Mouse (Mus musculus) forebrain, embryonic 11.5 days (tissue): ENCODE data around the gene Pou3f1. TPM values are rescaled to one million over a fixed set of nuclear protein-coding genes. Genes with fewer than 3 reads are reported as not detected.
"Not testable (repeated sequence)": the region's sequence is repeated elsewhere in the genome, so short reads cannot be mapped to it uniquely, and the experiment has no call there.

Source experiments
- ATAC-seq: fragments of 200-750 bp; cut with Nextera tagmentation; replicated peaks from 2 replicates; pipeline ENCODE4 v1.8.0; 2017; ENCODE audit warnings: moderate TSS enrichment; ENCODE audit not compliant: low FRiP score
- DNase-seq: peaks from one replicate; pipeline ENCODE4 v3.0.0-alpha.2; 2017; ENCODE audit warnings: low spot score
- H3K27ac ChIP-seq: fragments of 300-500 bp; sonication (generic); 2 replicates; pipeline ENCODE4 v1.5.1; 2014; ENCODE audit warnings: low read depth, low read length
- H3K27me3 ChIP-seq: fragments of 300-500 bp; sonication (generic); 2 replicates; pipeline ENCODE4 v1.6.1; 2014; ENCODE audit warnings: mild to moderate bottlenecking, low read length, mixed read lengths; ENCODE audit not compliant: control insufficient read depth, insufficient read depth
- H3K36me3 ChIP-seq: fragments of 300-500 bp; sonication (generic); 2 replicates; pipeline ENCODE4 v1.6.1; 2014; ENCODE audit warnings: mild to moderate bottlenecking, low read length, moderate library complexity, mixed read lengths; ENCODE audit not compliant: control insufficient read depth, insufficient read depth
- H3K4me1 ChIP-seq: fragments of 300-500 bp; sonication (generic); replicated peaks from 2 replicates; pipeline ENCODE4 v1.6.1; 2014; ENCODE audit warnings: low read length, mixed read lengths; ENCODE audit not compliant: control insufficient read depth, insufficient read depth
- H3K4me2 ChIP-seq: fragments of 300-500 bp; sonication (generic); 2 replicates; pipeline ENCODE4 v1.6.1; 2014; ENCODE audit warnings: low read depth, mild to moderate bottlenecking, low read length, moderate library complexity, mixed read lengths; ENCODE audit not compliant: severe bottlenecking
- H3K4me3 ChIP-seq: fragments of 300-500 bp; sonication (generic); 2 replicates; pipeline ENCODE4 v1.5.1; 2014; ENCODE audit warnings: low read depth, low read length
- H3K9ac ChIP-seq: fragments of 300-500 bp; sonication (generic); 2 replicates; pipeline ENCODE4 v1.6.1; 2014; ENCODE audit warnings: low read length
- H3K9me3 ChIP-seq: fragments of 300-500 bp; sonication (generic); 2 replicates; pipeline ENCODE4 v1.6.1; 2016; ENCODE audit warnings: low read length, mixed read lengths; ENCODE audit not compliant: control insufficient read depth
- WGBS: fragments of 180-500 bp; shearing (Covaris S2); extraction: QIAGEN DNeasy Blood & Tissue Kit; methylation state at CpG from one replicate; pipeline ENCODE4 v1.1.7; 2014; 5-methylcytosine and 5-hydroxymethylcytosine counted together
- polyA plus RNA-seq: library from polyadenylated mRNA; unstranded; fragments of >200 nt; fragmentation: Nextera tagmentation; extraction: Ambion mirVana; gene quantifications from 2 replicates; pipeline ENCODE4 v1.2.1, GENCODE M21; 2014

Pou3f1 gene
- polyA plus RNA-seq, 1 experiment from 2014 or later = 8.6 TPM

DNA sequence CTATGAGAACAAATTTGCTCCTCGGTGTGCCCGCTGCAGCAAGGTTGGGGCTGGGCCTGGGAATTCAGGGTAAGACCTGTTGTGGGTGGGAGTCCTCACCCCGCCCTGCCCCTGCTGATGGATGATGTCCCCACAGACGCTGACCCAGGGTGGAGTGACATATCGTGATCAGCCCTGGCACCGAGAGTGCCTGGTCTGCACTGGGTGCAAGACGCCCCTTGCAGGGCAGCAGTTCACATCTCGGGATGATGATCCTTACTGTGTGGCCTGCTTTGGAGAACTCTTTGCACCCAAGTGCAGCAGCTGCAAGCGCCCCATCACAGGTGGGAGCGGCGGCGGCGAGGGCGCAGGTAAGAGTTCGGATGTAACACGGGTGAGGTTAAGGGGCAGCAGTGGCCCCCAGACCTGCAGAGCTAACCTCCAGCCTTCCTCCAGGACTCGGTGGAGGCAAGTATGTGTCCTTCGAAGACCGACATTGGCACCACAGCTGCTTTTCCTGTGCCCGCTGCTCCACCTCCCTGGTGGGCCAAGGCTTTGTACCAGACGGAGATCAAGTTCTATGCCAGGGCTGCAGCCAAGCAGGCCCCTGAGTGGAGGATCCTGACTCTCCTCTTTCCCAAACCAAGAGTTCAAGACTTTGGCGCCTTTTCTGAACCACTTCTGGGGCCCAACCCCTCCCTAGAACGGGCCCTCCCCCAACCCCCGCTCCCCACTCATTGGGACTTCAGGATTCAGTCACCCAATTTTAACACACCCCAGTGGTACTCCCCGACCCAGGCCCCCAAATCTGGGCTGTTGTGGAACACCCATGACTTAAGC, 51.0 kb downstream of the Pou3f1 start:
- not testable (repeated sequence) for ATAC-seq, H3K36me3 ChIP-seq, H3K9me3 ChIP-seq, H3K27ac ChIP-seq, H3K4me2 ChIP-seq, H3K4me3 ChIP-seq, H3K9ac ChIP-seq, DNase-seq, H3K27me3 ChIP-seq
- peaks cover 30% of the 10 kb centered on the region for H3K4me1 ChIP-seq
- 85% methylated on average over 25 of the region's 25 CpGs for WGBS

DNA sequence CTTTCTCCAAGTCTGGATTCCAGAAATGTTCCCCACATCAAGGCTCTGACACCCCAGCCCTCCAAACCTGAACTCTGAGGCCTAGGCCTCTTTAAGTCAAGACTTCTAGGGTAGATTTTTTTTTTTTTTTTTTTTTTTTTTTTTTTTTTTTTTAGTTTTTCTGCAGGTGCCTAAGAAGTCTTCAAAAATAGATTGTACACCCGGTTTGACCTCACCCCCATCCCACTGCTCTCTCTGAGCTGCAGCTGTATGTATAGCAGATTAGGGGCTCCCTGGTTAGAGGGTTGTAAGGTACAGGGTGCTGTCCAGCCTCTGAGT, 51.6 kb downstream of the Pou3f1 start:
- 17% methylated on average over 1 of the region's 1 CpGs for WGBS
- peak overlapping the region; percentile 66; the same call in 1 of the 2 replicates for H3K27ac ChIP-seq
- ATAC-seq, H3K9me3 ChIP-seq, DNase-seq, H3K36me3 ChIP-seq, H3K27me3 ChIP-seq, H3K9ac ChIP-seq, H3K4me3 ChIP-seq: not testable (repeated sequence)
- peak overlapping the region; percentile 57; the same call in 1 of the 2 replicates for H3K4me2 ChIP-seq
- peaks cover 30% of the 10 kb centered on the region for H3K4me1 ChIP-seq

DNA sequence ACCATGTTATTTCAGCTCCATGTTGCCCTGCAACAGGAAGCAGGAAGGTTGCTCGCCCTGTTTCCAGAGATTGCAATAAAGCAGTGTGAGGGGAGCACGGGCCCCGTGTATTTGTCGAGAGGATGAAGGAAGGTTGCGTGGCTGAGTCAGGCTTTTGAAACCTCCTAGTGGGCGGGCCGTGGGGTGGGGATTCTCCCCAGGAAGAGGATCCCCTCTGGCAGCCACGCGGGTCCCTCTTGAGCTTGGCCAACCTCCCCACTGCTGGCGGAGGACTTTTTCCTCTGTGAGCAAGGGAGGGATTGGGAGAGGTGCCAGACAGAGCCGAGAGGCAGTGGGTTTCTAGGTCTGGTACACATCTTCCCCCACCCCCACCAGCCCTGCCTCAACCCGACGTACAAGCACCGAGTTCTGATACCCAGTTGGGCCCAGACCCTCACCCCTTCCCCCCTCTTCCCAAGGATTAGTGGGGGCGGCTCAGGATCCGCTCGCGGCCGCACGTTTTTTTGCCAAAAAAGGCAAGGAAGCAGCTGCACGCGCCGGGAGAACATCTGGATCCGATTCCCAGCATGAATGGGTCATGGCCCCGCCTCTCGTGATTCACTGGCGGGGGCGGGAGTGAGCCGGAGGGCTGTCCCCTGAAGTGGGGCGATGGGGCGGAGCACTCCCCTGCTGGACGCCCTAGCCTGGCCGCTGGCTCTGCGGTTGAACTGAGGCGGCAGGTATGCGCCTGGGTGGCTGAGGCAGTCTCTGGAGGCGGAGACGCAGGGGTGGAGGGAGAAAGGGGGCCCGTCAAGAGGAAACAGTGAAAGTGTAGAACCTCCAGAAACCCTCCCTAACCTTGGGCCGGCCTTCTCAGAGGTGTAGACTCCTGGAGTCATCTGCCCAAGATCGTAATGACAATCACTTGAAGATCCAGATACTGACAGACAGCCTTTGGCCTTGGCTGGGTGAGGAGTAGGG, 52.2 kb downstream of the Pou3f1 start:
- Histone ChIP-seq H3K9ac (peak overlapping the region; percentile 51), H3K4me3 (peak overlapping the region; percentile 24; the same call in 1 of the 2 replicates), H3K27me3 (no peaks in the 10 kb centered on the region; the same call in 1 of the 2 replicates), H3K9me3 (no peaks in the 10 kb centered on the region), H3K27ac (peak overlapping the region; percentile 66; the same call in 1 of the 2 replicates), H3K4me1 (peaks cover 26% of the 10 kb centered on the region), H3K36me3 (no peaks in the 10 kb centered on the region), H3K4me2 (peak overlapping the region; percentile 57)
- DNase-seq (peak; percentile 91), ATAC-seq (peak; percentile 77)
- 1% methylated on average over 41 of the region's 41 CpGs for WGBS

DNA sequence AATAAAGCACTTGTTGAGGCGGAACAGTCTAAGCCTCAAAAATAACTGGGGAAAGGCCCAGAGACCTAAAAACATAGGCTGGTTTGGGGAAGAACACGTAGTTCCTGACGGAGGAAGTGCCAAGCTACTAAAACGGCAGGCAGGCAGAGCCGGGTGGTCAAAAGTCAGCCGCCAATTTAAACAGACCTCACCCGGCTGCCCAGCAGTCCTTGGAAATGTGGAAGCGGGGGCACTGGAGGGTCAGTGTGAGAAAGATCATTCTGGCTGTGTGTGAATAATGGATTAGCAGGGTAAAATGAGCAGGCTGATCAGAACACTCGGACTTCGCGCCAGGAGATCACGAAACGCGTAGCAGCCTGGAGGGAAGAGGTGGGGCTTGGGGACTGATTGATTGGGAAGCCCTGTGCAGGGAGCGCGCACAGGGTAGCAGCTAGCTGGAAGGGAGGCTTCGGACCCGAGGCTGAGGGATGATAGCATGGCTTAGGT, 53.4 kb downstream of the Pou3f1 start:
- Histone ChIP-seq H3K36me3 (no peaks in the 10 kb centered on the region), H3K4me2 (peak overlapping the region; percentile 26; the same call in 1 of the 2 replicates), H3K9me3 (no peaks in the 10 kb centered on the region), H3K27ac (no peak overlapping the region), H3K4me1 (peaks cover 17% of the 10 kb centered on the region), H3K27me3 (no peaks in the 10 kb centered on the region; the same call in 1 of the 2 replicates), H3K9ac (no peak overlapping the region), H3K4me3 (no peak overlapping the region)
- WGBS = 4% methylated on average over 18 of the region's 18 CpGs
- peak; percentile 61 for DNase-seq
- no peak for ATAC-seq

Other genes with a start within 250 kb of the Pou3f1 start
- gene 3100002H09Rik, start 46.0 kb upstream of the Pou3f1 start, polyA plus RNA-seq = 0.67 TPM in 1 of 2 replicates, not detected in the other
- gene Utp11, start 36.8 kb downstream of the Pou3f1 start, polyA plus RNA-seq = 55.3 and 63.2 TPM in 2 replicates
- gene Fhl3, start 43.9 kb downstream of the Pou3f1 start, polyA plus RNA-seq = 5.5 and 6.4 TPM in 2 replicates
- 218 and 220 TPM in 2 replicates for gene Sf3a3, start 58.0 kb downstream of the Pou3f1 start, polyA plus RNA-seq
- gene Inpp5b, start 85.0 kb downstream of the Pou3f1 start, polyA plus RNA-seq = 34.1 and 36.8 TPM in 2 replicates
- 14.7 and 15.4 TPM in 2 replicates for gene Mtf1, start 145.3 kb downstream of the Pou3f1 start, polyA plus RNA-seq
- gene Yrdc, start 193.9 kb downstream of the Pou3f1 start, polyA plus RNA-seq = 45.0 and 50.9 TPM in 2 replicates
- gene 1110065P20Rik, start 194.4 kb downstream of the Pou3f1 start, polyA plus RNA-seq = 49.5 and 51.7 TPM in 2 replicates
- gene Maneal, start 205.4 kb downstream of the Pou3f1 start, polyA plus RNA-seq = 7.3 and 10.3 TPM in 2 replicates
- 1.5 and 1.6 TPM in 2 replicates for gene Epha10, start 224.1 kb downstream of the Pou3f1 start, polyA plus RNA-seq